Mouse (Mus musculus) thymus, postnatal 0 days (tissue): Measurements from ENCODE around the gene Tmod4. TPM values are rescaled to one million over a fixed set of nuclear protein-coding genes. Genes with fewer than 3 reads are reported as not detected.
A peak's percentile ranks its signal among the peaks of the same experiment; 100 is the strongest.
"Not testable (repeated sequence)": the region's sequence is repeated elsewhere in the genome, so short reads cannot be mapped to it uniquely, and the experiment has no call there.

Experiments used
- DNase-seq: peaks from one replicate; pipeline ENCODE4 v3.0.0-alpha.2; 2015; ENCODE audit warnings: low spot score
- polyA plus RNA-seq: library from polyadenylated mRNA; unstranded; fragments of >200 nt; fragmentation: Nextera tagmentation; extraction: Ambion mirVana; gene quantifications from 2 replicates; pipeline ENCODE4 v1.2.1, GENCODE M21; 2015

The Tmod4 gene
- 1.6 and 1.8 TPM in 2 replicates for polyA plus RNA-seq

DNA sequence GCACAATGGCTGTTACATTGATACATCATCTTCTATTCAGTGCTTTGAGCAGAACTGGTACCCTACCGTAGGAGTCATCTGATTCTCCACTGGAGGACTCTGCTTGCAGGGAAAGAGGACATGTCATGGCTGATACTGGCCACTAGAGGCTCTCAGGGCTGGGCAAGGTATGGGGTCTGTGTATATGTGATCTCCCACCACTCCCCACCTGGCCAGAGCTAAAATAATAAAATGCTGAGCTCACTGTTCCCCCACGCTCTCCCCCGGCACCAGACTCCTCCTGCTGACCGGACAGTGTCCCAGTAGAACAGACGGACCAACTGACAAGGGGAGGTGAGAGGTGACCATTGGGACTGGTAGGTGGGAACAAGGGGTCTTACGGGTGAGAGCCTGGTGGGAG, at the start of gene Tmod4:
Gene Tmod4, plus strand, starts transcription at position 231 of the 400 bp plus-strand sequence.
- peak; percentile 38 for DNase-seq

GRCm38 (mm10) chr3:95088071-95088470, 36.2 kb upstream of the Tmod4 start:
- DNase-seq: no peak

GRCm38 (mm10) chr3:95100854-95101253, 23.4 kb upstream of the Tmod4 start:
- peak; percentile 8 for DNase-seq

DNA sequence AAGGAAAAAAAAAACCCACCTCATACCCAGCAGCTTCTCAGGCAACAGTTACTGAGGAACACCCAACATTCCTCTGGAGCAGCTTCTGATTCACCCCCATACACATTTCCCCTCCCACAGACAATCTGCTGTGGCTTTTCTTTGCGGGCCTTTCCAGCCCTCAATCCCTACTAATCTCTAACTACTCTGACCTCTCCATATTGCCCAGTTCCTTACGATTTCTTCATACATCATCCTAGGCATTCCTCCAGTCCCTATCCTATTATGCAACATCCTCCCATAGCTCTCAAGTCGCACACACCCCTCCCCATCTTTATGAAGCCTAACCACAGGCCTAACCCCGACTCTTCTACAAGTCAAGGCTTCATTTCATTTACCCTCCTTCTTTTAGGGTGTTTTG, 19.2 kb upstream of the Tmod4 start:
- DNase-seq: no peak

DNA sequence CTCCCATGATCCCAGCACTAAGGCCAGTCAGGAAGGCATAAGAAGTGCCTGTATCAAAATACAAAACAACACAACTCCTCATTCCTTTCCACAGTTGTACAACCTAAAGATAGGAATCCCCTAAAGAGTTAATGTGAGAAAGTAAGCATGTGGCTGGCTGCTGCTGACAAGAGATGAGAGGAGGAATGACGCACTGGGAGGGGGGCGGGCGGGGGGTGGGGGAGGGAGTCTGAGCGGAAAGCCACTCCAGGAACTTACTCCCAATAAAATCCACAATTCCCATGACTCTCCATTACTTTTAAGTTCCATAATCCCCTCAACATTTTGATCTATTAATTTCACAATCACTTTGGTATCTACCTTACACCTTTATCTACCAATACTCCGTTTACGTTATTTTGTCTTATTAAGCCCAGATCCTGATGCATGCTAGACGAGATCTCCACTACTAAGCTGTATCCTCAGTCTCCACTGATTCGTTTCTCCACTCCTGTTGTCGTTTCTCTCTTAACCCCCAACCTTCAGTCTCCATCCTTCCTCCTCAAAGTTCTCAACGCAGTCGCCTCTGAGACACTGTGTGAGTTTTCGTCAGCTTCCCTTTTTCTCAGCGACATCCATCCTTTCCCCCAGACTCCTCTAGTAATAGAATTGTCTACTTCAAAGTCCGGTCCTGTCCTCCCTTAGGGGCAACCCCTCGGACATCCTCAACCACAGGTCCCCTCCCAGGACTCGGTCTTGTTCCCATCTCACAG, 18.5 kb upstream of the Tmod4 start:
- no peak for DNase-seq

DNA sequence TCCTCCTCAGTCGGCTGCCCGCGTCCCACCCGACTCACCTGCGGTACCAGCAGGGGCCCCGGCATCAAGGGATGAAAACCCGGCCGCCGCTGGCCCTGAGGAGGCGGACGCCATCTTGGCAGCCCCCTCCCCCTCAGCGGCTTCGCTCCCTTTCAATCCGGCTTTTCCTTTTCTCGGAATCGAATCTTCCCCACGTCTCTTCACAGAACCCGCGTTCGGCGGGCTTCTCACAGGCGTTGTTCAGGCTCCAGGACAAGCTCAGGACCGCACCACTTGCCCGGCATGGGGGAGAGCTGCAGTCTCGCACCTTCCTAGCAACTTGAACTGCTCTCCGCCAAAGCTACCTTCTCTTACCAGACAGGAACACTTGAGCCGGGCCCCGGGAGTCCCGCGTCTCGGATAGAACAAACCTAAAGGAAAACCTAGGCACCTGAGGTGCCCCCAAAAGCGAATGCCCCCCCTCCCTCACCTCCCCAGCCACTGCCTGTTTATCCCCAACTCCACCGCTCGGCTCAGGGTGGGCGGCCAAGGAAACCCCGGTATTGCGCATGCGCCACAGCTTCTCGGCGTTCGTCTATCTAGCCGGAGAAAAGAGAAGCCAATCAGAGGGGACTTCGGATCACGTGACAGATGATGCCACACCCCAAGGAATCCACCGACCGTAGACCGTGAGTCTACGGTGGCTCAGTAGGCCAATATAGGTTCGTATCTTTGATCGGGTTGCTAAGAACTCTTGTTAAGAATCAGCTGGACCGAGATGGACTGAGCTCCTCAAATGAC, 17.7 kb upstream of the Tmod4 start, which contains the start of gene Pip5k1a:
Gene Pip5k1a, minus strand, starts transcription at position 593 of the 780 bp plus-strand sequence.
- peak; percentile 99 for DNase-seq

DNA sequence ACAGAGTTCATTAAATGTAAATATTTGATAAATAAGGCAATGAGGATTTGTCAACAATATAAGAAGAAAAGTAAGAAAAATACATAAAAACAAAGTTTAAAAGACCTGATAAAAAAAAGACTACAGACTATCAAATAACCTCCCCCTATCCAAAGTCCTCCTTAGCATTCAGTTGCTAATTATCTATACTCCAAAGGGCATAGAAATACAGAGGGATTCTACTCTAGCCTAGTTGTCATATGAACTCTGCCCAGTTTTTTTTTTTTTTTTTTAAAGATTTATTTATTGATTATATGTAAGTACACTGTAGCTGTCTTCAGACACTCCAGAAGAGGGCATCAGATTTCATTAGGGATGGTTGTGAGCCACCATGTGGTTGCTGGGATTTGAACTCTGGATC, 17.0 kb upstream of the Tmod4 start:
- not testable (repeated sequence) for DNase-seq

DNA sequence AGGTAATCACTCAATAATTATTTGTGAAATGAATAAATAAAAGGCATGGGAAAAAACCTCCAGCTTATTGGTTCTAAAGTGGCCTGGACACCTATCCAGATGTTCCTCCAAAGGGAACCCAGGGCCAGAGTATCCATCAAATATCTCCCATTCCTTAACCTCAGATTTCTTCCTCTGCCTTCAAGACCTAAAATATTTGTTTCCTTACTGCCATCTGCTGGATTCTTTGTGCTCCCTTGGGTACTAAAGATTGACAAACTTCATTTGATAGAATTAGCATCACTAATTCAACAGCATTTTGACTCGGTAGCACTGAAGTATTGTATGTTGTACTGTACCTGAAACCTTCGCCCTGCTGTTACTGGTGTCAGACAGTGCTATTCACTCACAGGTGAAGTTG, 16.4 kb upstream of the Tmod4 start:
- DNase-seq: peak; percentile 24

- DNase-seq: peak; percentile 90
Measured at GRCm38 (mm10) chr3:95110911-95111726, 13.2 kb upstream of the Tmod4 start, which contains the start of gene Vps72. Gene Vps72 (plus strand): TSS chr3:95111022.

- DNase-seq: no peak
Measured at GRCm38 (mm10) chr3:95112760-95113159, 11.5 kb upstream of the Tmod4 start.

DNA sequence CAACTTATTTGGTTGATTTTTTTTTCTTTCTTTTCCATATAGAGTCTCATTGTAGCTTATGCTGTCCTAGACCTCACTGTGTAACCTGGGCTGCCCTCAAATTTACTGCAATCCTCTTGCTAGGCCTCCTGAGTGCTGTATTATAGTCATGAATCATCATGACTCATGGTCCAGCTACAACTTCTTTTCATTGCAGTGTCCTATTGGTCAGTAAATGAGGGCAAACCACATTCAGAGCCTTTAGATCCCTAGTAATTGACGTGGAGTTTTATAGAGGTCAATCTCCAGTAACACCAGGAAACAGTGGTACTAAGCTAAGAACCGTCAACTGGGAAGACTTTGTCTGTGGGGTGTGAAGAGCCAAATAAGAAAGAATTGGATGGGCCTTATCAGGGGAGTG, 6.5 kb upstream of the Tmod4 start:
- no peak for DNase-seq

DNA sequence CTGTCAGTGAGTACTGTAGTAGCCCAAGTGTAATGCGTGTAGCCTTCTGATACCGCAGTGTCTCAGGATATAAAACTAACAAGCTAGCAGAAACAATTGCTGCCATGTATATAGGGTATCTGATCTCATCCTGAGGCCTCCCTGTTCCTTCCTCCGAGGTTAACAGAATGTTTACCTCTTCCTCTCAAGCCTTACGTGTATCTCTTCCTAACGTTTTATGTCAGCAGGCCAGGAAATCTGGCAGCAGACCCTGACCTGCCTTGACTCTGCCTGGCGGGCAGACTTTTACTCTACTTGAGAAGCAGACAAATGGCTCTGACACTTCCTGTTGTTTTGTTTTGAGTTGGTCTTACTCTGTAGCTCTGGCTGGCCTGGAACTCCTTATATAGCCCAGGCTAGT, 2.7 kb upstream of the Tmod4 start:
- DNase-seq: no peak

DNA sequence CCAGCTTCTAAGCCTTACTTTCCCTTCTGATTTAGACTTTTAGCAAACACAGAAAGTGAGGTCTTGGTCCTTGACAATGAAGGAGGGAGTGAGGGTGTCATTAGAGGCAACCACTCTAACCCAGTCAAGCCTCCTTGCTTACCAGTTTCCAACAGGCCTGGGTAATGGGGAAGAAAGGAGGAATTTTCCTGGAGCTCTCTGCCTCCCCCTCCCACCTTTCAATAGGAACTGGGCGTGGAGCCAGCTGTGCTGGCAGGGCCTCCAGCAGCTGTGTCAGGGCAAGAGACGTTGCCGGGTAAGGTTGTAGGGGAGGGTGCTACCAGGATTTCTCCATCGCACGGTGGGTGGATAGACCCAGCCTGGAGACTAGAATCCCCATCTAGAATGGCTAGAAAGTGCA, 696 bp downstream of the Tmod4 start:
- DNase-seq: no peak

GRCm38 (mm10) chr3:95129226-95129651, 5.0 kb downstream of the Tmod4 start:
- DNase-seq: no peak

- DNase-seq: no peak
Measured at GRCm38 (mm10) chr3:95130081-95130480, 5.8 kb downstream of the Tmod4 start.

DNA sequence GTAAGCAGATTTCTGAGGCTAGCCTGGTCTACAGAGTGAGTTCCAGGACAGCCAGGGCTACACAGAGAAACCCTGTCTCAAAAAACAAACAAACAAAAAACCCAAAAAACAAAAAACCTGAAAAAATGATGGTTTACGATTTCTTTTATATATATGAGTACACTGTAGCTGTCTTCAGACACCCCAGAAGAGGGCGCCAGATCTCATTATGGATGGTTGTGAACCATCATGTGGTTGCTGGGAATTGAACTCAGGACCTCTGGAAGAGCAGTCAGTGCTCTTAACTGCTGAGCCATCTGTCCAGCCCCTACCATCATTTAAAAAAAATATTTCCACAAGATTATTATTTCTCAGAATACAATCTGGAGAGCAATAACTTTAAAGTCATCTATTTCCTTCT, 8.1 kb downstream of the Tmod4 start:
- DNase-seq: not testable (repeated sequence)

DNA sequence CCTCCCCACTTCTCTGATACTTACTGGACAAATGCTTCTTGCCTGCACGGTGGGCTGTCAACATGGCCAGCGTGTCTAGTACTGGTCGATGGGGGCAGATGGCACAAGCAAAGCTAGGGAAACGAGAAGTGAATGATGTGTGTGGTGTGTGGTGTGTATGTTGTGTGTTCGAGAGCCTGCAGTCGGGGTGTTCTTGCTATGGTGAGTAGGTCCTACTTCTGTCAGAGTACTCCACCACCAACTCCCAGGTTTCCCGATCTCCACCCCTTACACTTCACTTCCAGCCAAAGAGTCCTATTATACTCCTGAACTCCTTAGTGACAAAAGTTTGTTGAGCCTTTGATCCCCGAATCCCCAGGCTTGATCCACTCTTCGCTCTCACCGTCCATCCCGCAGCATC, 8.9 kb downstream of the Tmod4 start:
- no peak for DNase-seq

DNA sequence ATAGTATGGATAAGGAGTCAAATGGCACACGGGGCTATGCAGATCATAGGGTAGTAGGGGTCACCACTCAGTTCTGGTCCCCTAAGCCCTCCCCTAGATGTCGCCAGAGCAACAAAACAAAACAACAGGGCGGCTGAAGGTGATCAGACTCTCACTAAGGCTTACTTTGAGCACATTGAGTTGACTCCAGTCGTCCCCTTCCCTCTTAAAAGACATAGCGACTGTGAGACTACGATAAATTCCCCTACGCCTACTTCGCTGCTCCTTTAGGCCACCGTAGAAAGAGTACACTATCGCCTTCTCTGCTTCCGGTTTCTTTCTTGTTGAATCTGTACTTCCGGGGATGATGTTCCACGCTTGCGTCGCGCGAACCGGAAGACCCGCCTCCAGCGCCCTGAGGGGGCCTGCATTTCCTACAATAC, 9.4 kb downstream of the Tmod4 start, which contains the start of the genes Scnm1 and Lysmd1:
Gene Scnm1, minus strand, starts transcription at position 332 of the 422 bp plus-strand sequence.
Gene Lysmd1, plus strand, starts transcription at position 409 of the 422 bp plus-strand sequence.
- peak; percentile 96 for DNase-seq

DNA sequence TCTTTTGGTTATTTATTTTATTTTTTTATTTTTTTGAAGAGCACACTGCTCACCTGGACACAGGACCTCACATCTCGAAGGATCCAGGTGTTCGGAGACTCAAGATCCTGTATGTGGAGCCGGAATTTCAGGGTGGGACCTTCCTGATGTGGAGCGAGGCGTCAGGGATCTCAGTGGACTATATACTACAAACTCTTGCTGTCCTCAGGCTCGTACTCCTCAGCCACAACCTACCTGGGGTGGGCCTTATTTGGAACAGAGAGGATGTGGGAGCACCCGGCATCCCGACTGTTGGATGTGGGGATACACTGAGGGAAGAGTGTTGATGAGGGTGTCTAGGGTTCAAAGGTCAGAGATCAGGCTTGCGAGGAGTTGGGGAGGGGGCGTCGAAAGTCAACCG, 9.9 kb downstream of the Tmod4 start:
- not testable (repeated sequence) for DNase-seq

DNA sequence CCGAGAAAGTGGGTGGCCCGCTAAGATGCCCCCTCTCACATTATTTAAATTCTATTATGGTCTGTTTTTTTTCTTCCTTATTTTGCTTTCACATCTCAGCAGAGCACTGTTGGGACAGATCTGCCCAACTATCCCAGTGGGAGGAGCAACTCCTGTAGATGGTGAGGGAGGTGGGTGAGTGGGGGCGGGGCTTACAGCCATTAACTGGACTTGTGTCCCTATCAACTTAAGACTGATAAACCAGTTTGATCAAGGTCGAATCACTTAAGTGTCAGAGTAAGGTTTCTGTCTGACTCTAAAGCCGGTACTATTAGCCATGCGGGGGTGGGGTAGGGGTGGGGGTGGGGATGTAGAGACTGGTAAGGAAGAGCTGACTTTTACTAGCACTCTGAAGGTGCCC, 10.7 kb downstream of the Tmod4 start:
- no peak for DNase-seq

DNA sequence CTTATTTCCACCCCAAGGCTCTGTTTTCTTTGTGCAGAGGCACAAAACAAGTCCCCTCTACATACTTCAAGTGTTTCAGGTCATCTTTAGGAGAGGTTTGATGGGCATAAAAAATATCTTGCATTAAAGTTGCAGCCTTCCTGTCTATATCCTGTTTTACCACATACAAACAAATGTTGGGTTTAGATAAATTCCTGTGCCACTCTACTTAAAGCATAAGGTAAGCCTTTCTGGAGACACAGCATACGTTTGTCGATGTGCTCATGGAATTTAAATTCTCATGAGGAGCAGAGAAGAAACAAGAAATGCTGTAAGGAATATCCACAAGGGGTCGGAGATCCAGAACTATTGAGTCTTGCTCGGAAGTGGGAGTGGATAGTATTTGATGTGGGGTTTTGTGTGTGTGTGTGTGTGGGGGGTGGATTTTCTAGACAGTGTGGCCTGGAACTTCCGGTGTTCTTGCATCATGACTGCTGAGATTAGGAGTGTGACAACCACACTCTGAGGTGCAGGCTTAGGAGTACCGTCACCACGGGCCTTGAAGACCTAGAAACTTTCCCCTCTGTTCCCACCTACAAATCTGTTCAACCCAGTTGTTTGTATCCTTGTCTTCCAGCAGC, 11.3 kb downstream of the Tmod4 start:
- peak; percentile 36 for DNase-seq
